Mouse (Mus musculus) spleen, adult 2 months (tissue): Measurements from ENCODE around the gene Tex261.

Experiments
- CTCF ChIP-seq: fragments of 200-500 bp; IDR thresholded peaks from 2 replicates; pipeline ENCODE4 v1.5.1; 2011; ENCODE audit warnings: mild to moderate bottlenecking, inconsistent platforms; ENCODE audit not compliant: insufficient read depth, insufficient read length, insufficient replicate concordance; ENCODE audit errors: extremely low read depth
- POLR2A ChIP-seq: fragments of 200-500 bp; IDR thresholded peaks from 2 replicates; pipeline ENCODE4 v1.6.1; 2011; ENCODE audit warnings: low read depth, low read length, inconsistent platforms

DNA sequence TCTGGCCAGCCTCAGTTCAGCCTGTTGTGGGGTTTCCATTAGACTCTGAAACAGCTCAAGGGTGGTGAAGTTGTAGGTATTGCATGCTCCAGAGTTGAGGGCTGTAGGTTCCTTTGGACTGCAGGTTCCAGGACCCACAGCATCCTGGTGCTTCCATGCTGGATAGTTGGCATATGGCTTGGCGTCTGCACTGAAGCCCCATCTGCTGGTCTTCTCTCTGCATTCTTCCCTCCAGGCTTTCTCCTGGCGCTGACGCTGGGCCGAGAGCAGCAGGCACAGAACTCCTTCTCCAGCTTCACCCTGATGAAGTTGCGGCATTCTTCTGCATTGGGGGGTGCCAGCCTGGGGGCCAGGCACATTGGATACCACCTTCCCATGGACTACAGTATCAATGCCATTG, 26.4 kb upstream of the Tex261 start:
- no peak for TF ChIP-seq CTCF
- no peak for TF ChIP-seq POLR2A
